Mouse (Mus musculus) hematopoietic stem cell, adult 5-6 weeks (primary cell): Measurements from ENCODE around the gene Syn1. TPM values are rescaled to one million over a fixed set of nuclear protein-coding genes. Genes with fewer than 3 reads are reported as not detected.

Experiments
- ATAC-seq, 2 experiments: fragments of 125-278 bp in 1 of 2; replicated peaks in 1 of 2; 2 replicates each; pipeline ENCODE4 v1.8.0; 2016 to 2017; ENCODE audit warnings: inconsistent platforms in 2 of 2, mild to moderate bottlenecking in 2 of 2, moderate number of reproducible peaks in 2 of 2, low read depth in 1 of 2, moderate TSS enrichment in 1 of 2; ENCODE audit not compliant: low FRiP score in 2 of 2, poor library complexity in 2 of 2, severe bottlenecking in 2 of 2, insufficient read depth in 1 of 2, low TSS enrichment in 1 of 2
- total RNA-seq: library from RNA; stranded (forward); fragments of 172-1452, 232-1000 nt; gene quantifications from 2 replicates; pipeline ENCODE4 v1.2.3, GENCODE M21; 2017

Gene Syn1
- total RNA-seq, 1 experiment from 2014 or later: not detected

DNA sequence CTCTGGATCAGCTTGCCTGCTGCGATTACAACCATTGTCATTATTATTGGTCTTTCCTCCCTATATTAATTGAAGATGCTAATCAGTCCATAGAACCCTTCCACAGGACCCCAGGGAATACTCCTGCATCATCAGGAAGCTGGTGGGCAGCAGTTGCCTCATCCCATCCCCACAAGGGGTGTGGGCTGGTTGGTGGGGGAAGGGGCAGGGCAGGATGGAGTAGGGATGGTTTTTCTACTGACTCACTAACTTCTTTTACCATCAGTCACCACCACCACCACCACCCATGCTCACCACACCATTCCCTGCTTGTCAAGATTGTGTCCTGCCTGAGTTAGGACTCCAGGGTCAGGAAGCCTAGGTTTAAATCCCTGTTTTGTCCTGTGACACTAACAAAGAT lies 51.6 kb downstream of the Syn1 start:
- no peak for ATAC-seq

GRCm38 (mm10) chrX:20868091-20868490 lies 52.7 kb downstream of the Syn1 start:
- no peak for ATAC-seq

- ATAC-seq: peak; percentile 24 to 49; a peak in 3 of 4 replicates
Measured at GRCm38 (mm10) chrX:20863161-20864101, 57.4 kb downstream of the Syn1 start.

DNA sequence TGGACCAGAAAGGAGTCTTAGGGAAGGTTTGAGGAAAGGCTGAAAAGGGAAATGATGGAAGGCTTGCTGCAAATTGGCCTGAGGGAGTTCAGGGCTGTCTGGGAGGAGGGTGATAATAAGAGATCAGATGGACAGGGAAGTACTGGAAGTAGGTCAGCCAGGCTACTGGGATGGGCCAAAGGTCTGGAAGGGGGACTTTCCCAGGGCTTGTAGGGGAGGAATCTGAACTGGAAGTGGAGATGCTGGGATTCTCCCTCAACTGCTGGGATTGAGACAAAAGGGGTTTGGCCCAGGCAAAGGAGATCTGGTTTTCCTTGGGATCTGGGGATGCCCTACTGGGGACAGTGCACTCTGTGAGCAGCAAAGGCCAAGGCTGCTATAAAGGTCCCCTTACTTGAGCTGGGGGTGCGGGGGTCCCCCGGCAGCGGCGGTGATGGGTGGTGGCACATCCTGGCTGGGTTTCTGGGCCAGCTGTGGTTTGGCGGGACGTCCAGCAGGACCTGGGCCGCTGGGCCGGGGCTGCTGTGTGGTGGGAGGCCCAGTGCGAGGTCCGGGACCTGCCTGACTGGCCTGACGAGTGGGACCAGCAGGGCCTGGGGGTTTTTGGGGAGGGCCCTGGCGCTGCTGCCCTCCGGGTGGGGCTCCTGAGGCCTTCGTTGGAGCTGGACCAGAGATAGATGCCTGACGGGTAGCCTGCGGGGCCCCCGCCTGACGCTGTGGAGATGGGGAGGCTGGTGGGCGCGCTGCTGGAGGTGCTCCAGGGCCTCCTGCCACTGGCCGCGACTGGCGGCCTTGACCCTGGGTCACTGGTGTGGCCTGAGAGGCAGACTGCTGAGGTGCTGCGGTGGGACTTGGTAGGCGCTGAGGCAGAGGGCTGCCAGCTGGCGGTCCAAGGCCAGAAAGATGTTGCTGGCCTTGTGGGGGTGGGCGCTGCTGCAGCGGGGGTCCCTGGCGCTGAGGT lies 58.4 kb downstream of the Syn1 start:
- ATAC-seq: 0 out of 4 replicates have a peak, but pooled peaks of 1 of the 2 experiments have one; percentile 16

DNA sequence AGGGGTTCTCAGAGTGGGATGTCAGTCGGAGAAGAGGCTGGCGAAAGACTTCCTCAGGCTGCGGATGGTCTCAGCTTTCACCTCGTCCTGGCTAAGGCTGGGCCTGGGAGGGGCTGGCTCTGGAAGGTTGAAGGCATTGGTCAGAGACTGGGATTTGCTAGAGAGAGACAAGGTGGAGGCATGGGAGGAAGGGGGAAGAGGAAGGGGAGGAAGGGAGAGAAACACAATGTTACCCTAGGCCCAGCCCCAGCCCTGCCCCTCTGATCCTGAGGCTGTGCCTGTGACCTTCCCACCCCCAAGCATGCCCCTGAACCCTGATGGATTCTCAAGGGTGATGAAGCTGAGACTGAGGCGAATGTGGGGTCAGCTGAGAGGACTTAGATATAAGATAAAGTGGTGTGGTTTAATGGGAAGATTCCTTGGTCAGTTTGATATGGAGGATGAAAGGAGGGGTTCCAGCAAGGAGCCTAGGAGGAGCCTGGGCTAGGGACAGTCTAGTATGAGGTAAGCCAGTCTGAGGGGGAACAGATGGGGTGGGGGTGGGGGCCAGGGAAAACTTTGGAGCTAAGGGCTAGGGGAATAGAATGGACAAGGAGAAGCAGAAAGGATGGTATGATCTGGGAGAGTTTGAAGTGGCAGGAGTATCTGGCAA lies 59.2 kb downstream of the Syn1 start:
- ATAC-seq: no peak

GRCm38 (mm10) chrX:20853794-20854193 lies 67.0 kb downstream of the Syn1 start:
- ATAC-seq: no peak

- peak; percentile 100 for ATAC-seq
Measured at GRCm38 (mm10) chrX:20848256-20848984, 72.4 kb downstream of the Syn1 start.

DNA sequence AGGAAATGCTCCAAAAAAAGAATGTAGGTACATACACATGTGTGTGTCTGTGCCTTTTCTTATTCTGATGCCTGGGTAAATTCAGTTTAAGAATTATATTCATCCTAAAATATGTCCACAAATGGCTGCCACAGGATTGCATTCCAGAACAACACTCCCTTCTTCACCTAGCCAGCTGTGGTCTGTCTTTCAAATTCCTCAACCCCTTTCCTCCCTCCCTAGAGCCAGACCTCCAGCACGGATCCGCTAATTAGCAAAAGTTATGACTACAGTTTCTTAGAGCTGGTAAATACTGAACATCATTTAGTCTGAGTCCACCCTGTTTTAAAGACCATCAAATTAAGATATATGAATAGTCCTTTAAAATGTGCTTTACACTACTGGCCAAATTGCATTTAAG lies 73.0 kb downstream of the Syn1 start:
- ATAC-seq: no peak

DNA sequence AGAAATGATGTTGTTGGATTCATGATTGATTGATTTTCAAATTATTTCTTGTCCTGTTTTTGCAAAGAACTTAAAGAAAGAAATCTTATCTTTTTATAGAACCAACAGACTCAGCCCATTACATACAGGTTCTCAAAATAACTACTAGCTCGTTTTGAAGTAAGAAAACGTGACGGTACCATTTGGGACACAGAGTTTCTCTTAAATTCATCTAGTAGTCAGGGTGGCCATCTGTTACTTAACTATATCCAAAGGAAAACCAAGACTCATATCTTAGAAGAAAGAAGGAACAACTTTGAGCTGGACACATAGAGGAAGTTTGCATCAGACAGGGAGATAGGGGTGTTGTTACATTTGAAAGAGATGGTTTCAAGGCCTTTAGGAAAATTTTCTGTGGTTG lies 73.6 kb downstream of the Syn1 start:
- ATAC-seq: no peak

DNA sequence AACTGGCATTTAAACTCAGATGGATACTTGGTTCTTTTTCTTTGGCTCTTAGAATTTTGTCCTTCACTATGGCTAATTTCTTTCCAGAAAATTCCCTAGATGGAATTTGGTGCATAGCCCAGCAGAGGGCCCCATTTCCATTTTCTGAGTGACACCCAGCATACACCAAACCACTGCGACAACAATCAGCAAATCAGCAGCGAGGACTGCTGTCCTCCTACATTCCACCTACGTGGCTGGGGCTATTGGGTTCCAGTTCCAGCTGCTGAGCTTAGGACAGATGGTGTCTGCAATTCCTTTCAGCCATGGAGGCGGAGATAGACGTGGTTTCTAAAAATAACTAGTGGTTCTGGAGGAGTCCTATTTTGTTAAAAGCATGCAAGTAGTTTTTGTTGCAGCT lies 91.9 kb downstream of the Syn1 start:
- 0 out of 4 replicates have a peak, but pooled peaks of 1 of the 2 experiments have one; percentile 39 for ATAC-seq

- peak; percentile 81 to 84; a peak in 3 of 4 replicates for ATAC-seq
Measured at GRCm38 (mm10) chrX:20819708-20820426, 100.9 kb downstream of the Syn1 start.

- ATAC-seq: peak; percentile 94
Measured at GRCm38 (mm10) chrX:20819204-20819628, 101.6 kb downstream of the Syn1 start.

DNA sequence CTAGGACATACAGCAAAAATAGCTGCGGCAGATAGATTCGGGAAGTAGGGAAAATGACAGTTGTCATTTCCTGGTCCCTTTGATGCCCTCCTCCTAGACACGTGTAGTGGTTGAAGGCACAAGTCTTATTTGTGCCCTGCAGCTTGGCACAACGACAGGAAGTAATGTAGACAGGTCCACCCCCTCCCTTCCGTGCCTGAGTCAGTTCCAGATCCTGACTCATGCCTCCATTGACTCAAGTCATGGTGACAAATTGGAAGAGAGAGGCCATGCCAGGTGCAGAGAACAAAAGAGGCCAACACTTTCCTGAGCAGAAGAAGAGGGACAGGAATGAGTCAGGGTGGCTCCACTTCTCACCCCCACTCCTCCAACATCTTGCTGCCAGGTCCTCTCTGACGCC lies 103.8 kb downstream of the Syn1 start:
- ATAC-seq: peak in 1 of 2 experiments; percentile 34; a peak in 2 of 4 replicates
